In the genomic region with DNA sequence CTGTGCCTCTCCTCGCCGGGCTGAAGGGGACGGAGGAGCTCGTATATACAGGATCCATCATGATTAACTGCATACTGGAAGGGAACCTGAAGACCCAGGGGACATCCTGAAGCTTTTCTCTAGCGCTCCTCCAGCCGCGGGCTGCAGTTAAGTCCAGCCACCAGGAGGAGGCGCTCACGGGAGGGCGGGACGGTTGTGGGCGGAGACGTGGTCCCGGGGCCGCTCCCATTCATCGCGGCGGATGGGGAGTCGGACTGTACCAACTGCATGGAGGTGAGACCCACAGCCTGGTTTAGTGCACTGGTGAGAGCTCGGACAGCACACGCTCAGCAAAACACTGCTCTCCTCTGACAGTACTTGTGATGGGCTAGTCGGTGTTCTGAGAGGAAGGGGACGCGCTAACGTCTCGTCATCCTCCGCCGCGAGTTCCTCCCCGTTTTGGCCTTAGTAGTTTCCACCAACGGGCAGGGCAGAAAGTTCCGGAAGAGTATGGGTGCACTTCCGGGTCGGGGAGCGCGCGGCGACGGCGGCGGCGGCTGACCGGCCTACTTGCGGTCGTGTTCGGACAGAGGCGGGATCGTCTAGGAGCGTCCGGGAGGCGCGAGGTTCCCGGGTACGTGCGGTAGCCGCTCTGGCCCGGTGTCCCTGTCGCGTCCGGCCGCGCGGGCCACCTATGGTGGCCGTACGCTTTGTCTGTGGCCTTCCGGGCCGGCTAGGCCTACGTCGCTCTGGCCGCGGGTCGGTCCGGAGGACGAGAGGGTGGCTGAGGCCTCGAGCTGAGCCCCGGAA, we compare ENCODE assay signal across 8 mouse cellular contexts. TPM values are rescaled to one million over a fixed set of nuclear protein-coding genes. Genes with fewer than 3 reads are reported as not detected.
DNase-seq lines count a peak whose midpoint lies in the region; ATAC-seq lines count a peak whose summit lies in the region.

A gene (plus strand): TSS at position 506 of the 789 bp plus-strand sequence.

- peaks cover 55% of the 10 kb centered on the region for H3K4me1 ChIP-seq in megakaryocyte, embryonic 14.5 days

- H3K27me3 ChIP-seq in megakaryocyte, embryonic 14.5 days (replicated peaks) = no peaks in the 10 kb centered on the region

- ATAC-seq in common myeloid progenitor, adult 5-6 weeks (replicated peaks; ENCODE audit: low read depth, poor library complexity, severe bottlenecking) = peak; percentile 97

- H3K9me3 ChIP-seq in megakaryocyte, embryonic 14.5 days = no peaks in the 10 kb centered on the region

- H3K36me3 ChIP-seq in megakaryocyte, embryonic 14.5 days (replicated peaks; ENCODE audit: low read length) = peaks cover 30% of the 10 kb centered on the region

- DNase-seq in ZHBTc4 (ENCODE audit: low read depth, low spot score) = peak; percentile 94
- peak; percentile 79 to 80 for DNase-seq in gastrocnemius, adult 8-10 months (ENCODE audit: low spot score in 2 of 2)
- peak; percentile 78 for DNase-seq in hindlimb bud, embryonic 11.5 days (ENCODE audit: extremely low spot score, low read depth, low spot score)
- DNase-seq in left cerebral cortex, adult 8-10 months (ENCODE audit: low spot score in 2 of 2) = peak; percentile 78 to 91
- peak; percentile 91 to 95 for DNase-seq in right cerebral cortex, postnatal 10 days (ENCODE audit: low spot score in 2 of 2)
- peak; percentile 97 for DNase-seq in urinary bladder, postnatal 25 days (ENCODE audit: low spot score)

- peak within 1 kb of the TSS; percentile 92 for H3K4me3 ChIP-seq in megakaryocyte, embryonic 14.5 days (replicated peaks)

RNA-seq across cellular contexts. Expression of the gene that starts here (rescaled TPM):
- total RNA-seq in common myeloid progenitor, adult 5-6 weeks (2017) = 64.1 and 114 TPM in 2 replicates
- total RNA-seq in gastrocnemius, adult 8-10 months (2022) = 10 to 100 TPM; 16.8 to 25.3 (median 19.4) TPM
- 10 to 100 TPM; 65.7 to 76.5 (median 68.5) TPM for total RNA-seq in left cerebral cortex, adult 8-10 months (2022)
- polyA plus RNA-seq in megakaryocyte, embryonic 14.5 days (2012; ENCODE audit: insufficient read depth, low replicate concordance) = 82.9 and 114 TPM in 2 replicates

Comparison
In these comparisons a context has a peak if more than half of its experiments do, and no peak if none do; other contexts are left out.
1. Peak in every context shown above with its lines: DNase-seq, ATAC-seq and H3K4me3 ChIP-seq.